Mouse (Mus musculus) liver, embryonic 14.5 days (tissue): ENCODE measurements around the gene Haspin. TPM values are rescaled to one million over a fixed set of nuclear protein-coding genes. Genes with fewer than 3 reads are reported as not detected.

ENCODE experiments used
- ATAC-seq: fragments of 200-750 bp; cut with Nextera tagmentation; 2 replicates; pipeline ENCODE4 v1.8.0; 2017; ENCODE audit warnings: moderate number of reproducible peaks, mild to moderate bottlenecking, moderate library complexity; ENCODE audit not compliant: insufficient read depth
- DNase-seq, 3 experiments: peaks; one replicate each; pipeline ENCODE4 v3.0.0-alpha.2; 2012 to 2013; ENCODE audit warnings: low read depth in 3 of 3, low spot score in 3 of 3
- H3K27ac ChIP-seq: fragments of 300-500 bp; sonication (generic); 2 replicates; pipeline ENCODE4 v1.5.1; 2014; ENCODE audit warnings: moderate library complexity, mild to moderate bottlenecking, control low read depth, inconsistent platforms
- H3K27me3 ChIP-seq: fragments of 300-500 bp; sonication (generic); 2 replicates; pipeline ENCODE4 v1.6.1; 2014; ENCODE audit warnings: mild to moderate bottlenecking, low read length, moderate library complexity; ENCODE audit not compliant: control insufficient read depth, insufficient read depth
- H3K36me3 ChIP-seq: fragments of 300-500 bp; sonication (generic); replicated peaks from 2 replicates; pipeline ENCODE4 v1.6.1; 2014; ENCODE audit warnings: low read depth; ENCODE audit not compliant: control insufficient read depth, insufficient read depth
- H3K4me1 ChIP-seq, 2 experiments: fragments of 200-500 bp in 1 of 2; fragments of 300-500 bp in 1 of 2; sonication (generic) in 1 of 2; replicated peaks; 2 replicates each; pipeline ENCODE4 v1.6.1; 2012 to 2014; ENCODE audit warnings: antibody characterized with exemption in 1 of 2, inconsistent platforms in 1 of 2, low read length in 1 of 2; ENCODE audit not compliant: control insufficient read depth in 2 of 2, insufficient read depth in 2 of 2
- H3K4me2 ChIP-seq: fragments of 300-500 bp; sonication (generic); 2 replicates; pipeline ENCODE4 v1.6.1; 2014; ENCODE audit warnings: low read depth, mild to moderate bottlenecking, control low read depth, moderate library complexity
- H3K4me3 ChIP-seq, 2 experiments: fragments of 200-500 bp in 1 of 2; fragments of 300-500 bp in 1 of 2; sonication (generic) in 1 of 2; 2 replicates each; pipeline ENCODE4 v1.5.1; 2012 to 2014; ENCODE audit warnings: low read depth in 2 of 2, low read length in 2 of 2, mild to moderate bottlenecking in 2 of 2, control low read depth in 1 of 2, inconsistent platforms in 1 of 2, moderate library complexity in 1 of 2; ENCODE audit not compliant: insufficient read depth in 1 of 2
- H3K9ac ChIP-seq: fragments of 300-500 bp; sonication (generic); replicated peaks from 2 replicates; pipeline ENCODE4 v1.6.1; 2014; ENCODE audit warnings: mild to moderate bottlenecking, control low read depth, moderate library complexity
- H3K9me3 ChIP-seq: fragments of 300-500 bp; sonication (generic); 2 replicates; pipeline ENCODE4 v1.6.1; 2016; ENCODE audit warnings: low read length, mixed read lengths; ENCODE audit not compliant: control insufficient read depth
- CTCF ChIP-seq: IDR thresholded peaks from 2 replicates; pipeline ENCODE4 v1.5.1; 2016; ENCODE audit warnings: antibody characterized with exemption, low read depth, control low read depth
- EP300 ChIP-seq: IDR thresholded peaks from 2 replicates; pipeline ENCODE4 v1.6.1; 2016; ENCODE audit warnings: antibody characterized with exemption, low read depth
- WGBS: fragments of 180-500 bp; shearing (Covaris S2); extraction: QIAGEN DNeasy Blood & Tissue Kit; methylation state at CpG from one replicate; pipeline ENCODE4 v1.1.7; 2014; ENCODE audit not compliant: insufficient replicate concordance; 5-methylcytosine and 5-hydroxymethylcytosine counted together
- polyA plus RNA-seq, 2 experiments: library from polyadenylated mRNA; depleted of rRNA in 1 of 2; stranded (reverse) in 1 of 2; unstranded in 1 of 2; fragments of >200 nt; fragmentation: Nextera tagmentation in 1 of 2; extraction: Ambion mirVana in 1 of 2; gene quantifications; 2 replicates each; pipeline versions ENCODE4 v1.2.1 to v1.2.3; 2012 to 2014

Gene Haspin
- polyA plus RNA-seq, 2 experiments: 5.7 to 10.5 TPM

- H3K4me3 ChIP-seq: no peak overlapping the region
- ATAC-seq (no peak), DNase-seq (no peak)
- no peak overlapping the region for H3K27ac ChIP-seq
- no peak overlapping the region for H3K9ac ChIP-seq
- H3K36me3 ChIP-seq: no peaks in the 10 kb centered on the region
- 64% methylated on average over 11 of the region's 11 CpGs for WGBS
- H3K27me3 ChIP-seq: no peaks in the 10 kb centered on the region
- H3K4me1 ChIP-seq: no peaks in the 10 kb centered on the region
- no peaks in the 10 kb centered on the region for H3K9me3 ChIP-seq
- no peak for TF ChIP-seq CTCF
- TF ChIP-seq EP300: no peak
- H3K4me2 ChIP-seq: no peak overlapping the region
These were observed 8.2 kb upstream of the Haspin start for GRCm38 (mm10) chr11:73146026-73146974.

DNA sequence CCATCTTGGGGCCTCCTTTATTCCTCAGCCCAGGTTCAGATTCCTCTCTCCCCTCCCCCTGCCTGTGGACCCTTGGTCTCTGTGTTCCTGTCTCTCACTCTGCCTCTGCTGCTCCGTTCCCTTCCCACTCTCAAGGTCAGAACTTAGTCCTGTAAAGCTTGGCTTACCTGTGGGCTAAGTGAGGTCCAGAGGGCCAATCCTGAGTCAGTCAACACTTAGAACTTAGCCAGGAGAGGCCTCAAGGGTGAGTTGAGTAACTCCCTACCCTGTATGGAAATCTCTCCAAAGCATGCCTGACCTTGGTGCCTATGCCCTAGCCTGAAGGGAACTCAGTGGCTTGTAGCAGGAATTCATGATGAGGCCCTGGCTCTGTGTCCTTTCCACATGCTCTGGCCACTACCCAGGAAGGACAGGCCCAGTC, 6.2 kb upstream of the Haspin start:
- no peak for ATAC-seq
- DNase-seq: no peak
- Histone ChIP-seq H3K9ac (no peak overlapping the region), H3K27me3 (no peaks in the 10 kb centered on the region), H3K36me3 (no peaks in the 10 kb centered on the region), H3K27ac (no peak overlapping the region), H3K4me1 (no peaks in the 10 kb centered on the region), H3K4me3 (no peak overlapping the region), H3K9me3 (no peaks in the 10 kb centered on the region), H3K4me2 (no peak overlapping the region)
- 48% methylated on average over 1 of the region's 1 CpGs for WGBS
- TF ChIP-seq EP300 (no peak), CTCF (no peak)

DNA sequence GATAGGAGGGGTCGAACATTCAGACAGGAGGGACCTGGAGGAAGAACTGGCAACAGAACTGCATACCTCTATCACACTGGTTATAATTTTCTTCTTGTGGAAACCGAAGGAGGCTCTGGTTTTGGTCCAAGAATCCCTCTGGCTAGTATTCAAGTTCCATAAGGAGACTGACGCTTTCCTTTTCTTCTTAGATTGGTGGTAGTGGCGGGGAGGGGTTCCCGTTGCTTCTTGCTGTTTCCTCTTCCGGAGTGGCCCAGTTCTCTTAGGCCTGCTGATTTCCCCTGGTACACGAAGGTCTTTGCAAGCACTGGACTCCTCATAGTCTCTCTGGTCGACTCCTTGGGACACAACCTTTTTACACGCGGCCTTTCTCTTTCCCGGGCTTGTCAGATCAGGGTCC, 978 bp downstream of the Haspin start:
- DNase-seq (no peak), ATAC-seq (no peak)
- Histone ChIP-seq H3K4me3 (peak overlapping the region; percentile 82 to 97), H3K4me2 (peak overlapping the region; percentile 87), H3K27ac (no peak overlapping the region), H3K9me3 (no peaks in the 10 kb centered on the region), H3K9ac (peak overlapping the region; percentile 90), H3K36me3 (peaks cover 20% of the 10 kb centered on the region), H3K27me3 (no peaks in the 10 kb centered on the region), H3K4me1 (peaks cover 21 to 30% of the 10 kb centered on the region in 2 experiments)
- WGBS: 7% methylated on average over 11 of the region's 11 CpGs
- TF ChIP-seq CTCF (no peak), EP300 (no peak)

- TF ChIP-seq CTCF (no peak), EP300 (no peak)
- Histone ChIP-seq H3K4me2 (peak overlapping the region; percentile 87), H3K36me3 (peaks cover 21% of the 10 kb centered on the region), H3K9me3 (no peaks in the 10 kb centered on the region), H3K27ac (no peak overlapping the region), H3K27me3 (no peaks in the 10 kb centered on the region), H3K4me3 (peak overlapping the region; percentile 82 to 97), H3K9ac (peak overlapping the region; percentile 90), H3K4me1 (peaks cover 21 to 30% of the 10 kb centered on the region in 2 experiments)
- no peak for ATAC-seq
- peak in 1 of 3 experiments; percentile 22 for DNase-seq
- WGBS: 25% methylated on average over 6 of the region's 6 CpGs
These were observed 1.5 kb downstream of the Haspin start for GRCm38 (mm10) chr11:73136587-73136986.

- Histone ChIP-seq H3K36me3 (peaks cover 24% of the 10 kb centered on the region), H3K4me2 (peak overlapping the region; percentile 87), H3K27me3 (no peaks in the 10 kb centered on the region), H3K4me3 (peak overlapping the region in 1 of 2 experiments; percentile 25; a peak in 2 of 4 replicates), H3K9me3 (no peaks in the 10 kb centered on the region), H3K9ac (peak overlapping the region; percentile 51; the same call in 1 of the 2 replicates), H3K27ac (no peak overlapping the region), H3K4me1 (peaks cover 21 to 30% of the 10 kb centered on the region in 2 experiments)
- DNase-seq: no peak
- TF ChIP-seq CTCF (no peak), EP300 (no peak)
- no peak for ATAC-seq
- WGBS: 84% methylated on average over 5 of the region's 5 CpGs
These were observed 3.9 kb downstream of the Haspin start for GRCm38 (mm10) chr11:73134222-73134621.
